Mouse (Mus musculus) mouse trophoblast stem cell (cell line): Measurements from ENCODE around the gene Sucnr1.
"Not testable (repeated sequence)": the region's sequence is repeated elsewhere in the genome, so short reads cannot be mapped to it uniquely, and the experiment has no call there.

Experiments used
- in situ Hi-C, 2 experiments: fragments of 300-500 bp; cut with MseI, MboI; formaldehyde crosslinking; loops; 2 replicates in 1 of 2; 3 replicates in 1 of 2; pipeline ENCODE4 v1.15.1; 2025

Gene Sucnr1

DNA sequence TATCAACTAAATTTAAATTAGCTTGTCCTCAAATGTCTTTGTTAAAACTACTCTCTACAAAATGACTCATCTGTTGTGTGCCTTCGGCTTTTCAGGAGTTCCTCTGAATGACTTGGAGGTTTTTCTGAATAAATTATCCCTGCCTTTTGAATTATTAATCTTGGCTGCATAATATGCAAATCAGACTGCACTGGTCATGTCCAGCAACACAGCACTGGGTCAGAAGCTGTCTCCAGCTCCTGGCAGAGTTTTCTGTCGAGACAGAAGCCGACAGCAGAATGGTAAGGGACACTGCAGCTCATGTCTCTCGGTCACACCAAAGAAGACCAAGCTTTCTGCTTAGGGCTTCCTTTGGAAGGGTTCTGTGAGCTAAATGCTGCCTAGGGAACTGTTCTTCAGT is at the start of gene Sucnr1:
TSS of gene Sucnr1 (plus strand) at position 222 of the 400 bp plus-strand sequence.
- in situ Hi-C loops, result no loop called here

DNA sequence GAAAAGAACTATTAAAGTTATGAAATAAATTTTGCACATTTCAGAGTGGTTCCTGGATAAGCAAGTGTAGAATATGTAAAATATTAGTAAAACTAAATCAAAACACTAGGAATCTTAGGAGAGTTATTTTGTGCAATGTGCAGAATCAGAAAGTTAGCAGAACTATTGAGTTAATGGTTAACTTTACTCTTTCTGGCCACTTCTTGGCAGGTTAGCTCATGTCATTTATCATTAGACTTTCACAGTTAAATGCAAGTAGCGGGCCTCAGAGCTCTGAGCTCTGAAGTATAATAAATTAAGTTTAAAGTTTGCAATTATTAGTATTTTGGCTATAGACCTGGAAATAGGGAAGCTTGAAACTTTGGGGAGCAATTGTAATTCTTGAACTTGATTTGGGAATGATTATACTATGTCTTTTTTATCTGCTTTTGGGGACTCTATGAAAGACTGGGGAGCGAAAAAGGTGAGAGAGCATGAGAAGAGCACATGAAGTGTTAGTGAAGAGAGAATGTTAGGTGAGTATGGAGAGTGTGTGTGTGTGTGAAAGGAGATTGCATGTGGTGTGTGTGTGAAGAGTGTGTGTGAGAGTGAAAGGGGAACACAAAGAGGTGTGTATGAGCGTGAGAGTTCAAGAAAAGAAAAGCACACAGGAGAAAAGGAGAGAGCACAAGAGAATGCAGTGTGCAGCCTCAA is 35.3 kb upstream of the Sucnr1 start:
- in situ Hi-C loops, result no loop called here

DNA sequence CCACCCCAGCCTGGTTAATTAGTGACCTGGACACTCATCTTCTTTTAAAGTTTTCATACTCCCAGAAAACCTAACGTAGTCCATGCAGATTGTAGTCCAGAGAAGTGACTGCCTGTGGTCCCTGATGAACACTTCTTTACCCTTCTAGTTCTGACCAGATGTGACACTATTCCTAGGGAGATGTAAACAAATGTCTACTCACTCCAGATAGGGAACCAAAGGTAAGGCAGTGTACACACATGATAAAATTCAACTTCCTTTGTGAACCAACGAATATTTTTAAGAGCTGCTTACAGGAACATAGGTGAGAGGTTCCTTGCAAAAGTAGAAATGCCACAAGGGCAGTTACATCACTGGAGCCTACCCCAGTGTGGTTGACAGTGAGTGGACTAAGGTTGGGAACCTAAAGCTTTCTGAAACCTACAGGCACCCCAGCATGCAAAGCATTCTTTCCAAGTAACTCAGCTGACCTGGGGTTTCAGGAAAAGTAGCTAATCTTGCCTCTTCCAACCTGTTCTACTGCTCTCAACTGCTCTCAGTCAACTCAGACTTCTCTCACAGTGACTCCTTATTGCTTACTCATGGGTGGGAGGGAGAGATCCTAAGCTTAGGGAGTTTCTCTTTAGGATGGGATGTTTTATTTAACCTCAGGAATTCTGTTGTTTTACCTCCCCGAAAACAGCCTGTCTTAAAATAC is 28.3 kb upstream of the Sucnr1 start:
- in situ Hi-C loops, result loop anchor here in 1 of 2 experiments (10.0 kb wide), 1 partner anchor 179 kb away; no protein-coding TSS in a partner anchor

DNA sequence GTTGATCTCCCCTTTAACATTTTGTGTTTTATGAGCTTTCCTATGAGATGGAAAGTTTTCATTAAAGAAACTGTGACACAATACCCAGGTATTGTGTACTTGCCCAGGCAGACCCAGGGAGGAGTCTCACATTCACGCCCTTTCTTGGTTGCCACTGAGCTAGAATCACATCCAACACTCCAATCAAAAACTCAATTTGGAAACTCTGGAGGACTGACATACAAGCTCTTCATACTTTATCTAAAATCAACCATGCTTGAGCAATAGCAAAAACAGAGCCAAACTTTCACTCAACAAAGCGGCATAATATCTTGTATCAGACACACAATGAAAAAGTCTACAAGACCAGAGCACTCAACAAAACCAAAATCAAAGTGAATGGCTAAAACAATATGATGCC is 27.7 kb upstream of the Sucnr1 start:
- in situ Hi-C loops, result loop anchor here in 1 of 2 experiments (10.0 kb wide), 1 partner anchor 179 kb away; no protein-coding TSS in a partner anchor

DNA sequence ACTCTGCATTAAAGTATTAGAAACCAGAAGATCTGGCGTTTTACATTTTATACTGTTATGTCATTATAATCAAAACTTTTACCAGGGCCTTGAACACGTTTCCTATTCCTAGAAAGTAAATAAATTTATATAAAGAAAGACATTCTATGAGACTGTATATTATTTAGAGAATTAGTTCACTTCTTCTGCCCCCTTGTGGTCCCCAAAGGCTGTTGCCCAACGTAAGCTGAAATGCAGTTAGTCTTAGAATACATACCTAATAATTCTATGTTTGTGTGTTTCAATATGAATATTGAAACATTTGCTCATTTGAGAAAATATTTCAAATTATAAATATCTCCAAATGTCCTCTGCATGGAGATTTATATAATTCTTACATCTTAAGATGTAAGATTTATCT is 25.2 kb upstream of the Sucnr1 start:
- in situ Hi-C loops, result loop anchor here in 1 of 2 experiments (10.0 kb wide), 1 partner anchor 182 kb away; no protein-coding TSS in a partner anchor

DNA sequence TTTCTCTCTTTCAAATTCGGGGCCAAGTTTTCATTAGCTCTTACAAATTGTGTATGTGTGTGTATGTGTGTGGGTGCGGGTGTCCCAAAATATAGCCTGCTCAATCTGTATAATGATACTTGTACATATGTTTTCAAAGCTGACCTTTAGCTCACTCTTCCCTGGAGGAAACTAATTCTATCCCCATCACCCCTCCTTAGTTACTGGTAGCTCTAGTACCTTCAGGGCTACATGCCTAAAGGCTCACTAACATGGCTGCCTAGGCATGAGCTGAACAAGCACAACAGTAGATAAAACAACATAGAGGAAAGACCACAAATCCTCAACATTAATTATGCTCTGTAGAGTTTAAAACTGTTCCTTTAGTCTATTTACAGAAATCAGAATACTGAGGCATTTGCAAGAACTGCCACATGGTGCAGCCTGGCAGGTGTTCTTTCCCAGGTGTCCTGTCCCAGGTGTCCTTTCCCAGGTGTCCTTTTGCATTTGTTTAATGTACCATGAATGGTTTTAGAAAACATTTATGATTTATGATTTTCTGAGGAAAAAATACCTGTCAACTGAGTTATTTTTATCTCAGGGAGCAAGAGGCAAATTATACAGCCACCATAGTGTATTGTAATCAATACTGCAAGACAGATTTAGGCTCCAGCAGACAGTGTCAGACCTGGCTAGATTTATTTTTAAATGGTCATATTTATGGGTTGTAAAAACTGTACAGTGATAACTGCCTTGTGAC is 24.4 kb upstream of the Sucnr1 start:
- in situ Hi-C loops, result loop anchor here in 1 of 2 experiments (10.0 kb wide), 1 partner anchor 182 kb away; no protein-coding TSS in a partner anchor

DNA sequence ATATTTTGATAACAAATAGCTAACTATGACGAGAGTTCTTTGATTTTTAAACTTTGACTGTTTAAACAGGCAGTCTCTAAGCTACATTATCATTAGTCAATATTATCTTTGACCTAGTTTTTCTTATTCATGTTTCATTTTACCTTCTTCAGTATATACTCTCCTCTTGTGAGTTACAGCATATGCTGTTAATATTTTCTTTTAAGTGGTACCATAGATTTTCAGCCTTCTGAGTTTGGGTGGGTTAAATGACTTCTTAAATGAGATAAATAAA is 23.9 kb upstream of the Sucnr1 start:
- in situ Hi-C loops, result loop anchor here in 1 of 2 experiments (10.0 kb wide), 1 partner anchor 183 kb away; no protein-coding TSS in a partner anchor

DNA sequence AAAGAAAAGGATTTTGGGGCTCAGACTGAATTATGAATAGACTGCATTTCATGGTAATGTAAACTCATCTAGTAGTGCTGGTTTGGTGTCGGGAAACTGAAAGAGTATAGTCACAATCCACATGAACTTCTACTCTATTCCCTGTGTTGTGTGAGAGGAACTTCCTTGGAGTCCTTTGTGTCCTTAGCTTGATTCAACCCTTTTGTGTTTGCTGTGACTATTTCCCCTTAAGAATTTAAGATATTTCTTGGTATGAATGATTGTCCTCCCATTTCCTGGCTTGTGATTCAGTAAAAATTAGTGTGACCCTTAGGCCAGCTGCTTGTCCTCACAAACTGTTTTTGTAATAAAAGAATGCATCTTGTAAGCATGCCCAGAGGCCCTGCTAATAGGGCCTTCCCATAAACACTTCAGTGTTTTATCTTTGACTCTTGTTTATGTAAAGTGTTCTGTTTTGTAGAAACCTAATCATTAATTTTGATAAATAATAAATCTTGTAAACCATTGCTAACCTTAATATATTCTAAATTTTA is 2.7 kb upstream of the Sucnr1 start:
- in situ Hi-C loops, result no loop called here

DNA sequence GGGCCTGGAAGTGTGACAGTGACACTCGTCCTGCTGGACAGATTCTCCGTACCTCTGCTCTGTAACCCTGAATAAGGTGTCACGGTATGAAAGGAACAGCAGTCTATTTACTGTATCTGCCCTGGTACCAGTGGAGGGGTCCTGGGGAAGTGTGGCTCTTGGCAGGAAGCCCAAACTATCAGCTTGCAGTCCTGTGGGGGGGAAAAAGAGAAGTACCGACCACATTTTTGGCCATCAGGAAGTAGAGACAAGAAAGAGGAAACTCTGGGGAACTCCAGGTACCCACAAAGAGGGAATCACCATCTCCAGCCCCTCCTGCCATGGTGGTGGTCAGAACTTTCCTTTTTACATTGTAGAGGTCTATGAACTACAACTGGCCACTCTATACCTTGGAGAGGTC is 1.1 kb upstream of the Sucnr1 start:
- in situ Hi-C loops, result no loop called here

DNA sequence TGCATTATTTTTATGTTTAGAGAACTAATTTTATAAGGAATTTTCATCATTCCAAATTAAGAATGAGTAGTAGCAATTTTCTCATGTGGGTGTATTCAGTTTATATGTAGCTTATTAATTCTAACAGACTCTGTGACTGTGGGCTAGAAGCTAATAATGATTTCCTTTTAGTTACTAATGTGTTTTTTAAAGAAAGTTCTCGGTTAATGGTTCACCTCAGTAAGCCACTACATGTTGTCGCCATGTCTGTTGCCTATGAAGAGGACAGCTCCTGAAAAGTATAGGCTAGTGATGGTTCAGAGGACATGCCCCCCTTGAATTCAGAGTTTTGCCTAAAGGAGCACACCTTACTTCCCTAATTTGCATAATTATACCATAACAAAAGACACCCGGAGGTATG is 1.1 kb downstream of the Sucnr1 start:
- in situ Hi-C loops, result no loop called here

DNA sequence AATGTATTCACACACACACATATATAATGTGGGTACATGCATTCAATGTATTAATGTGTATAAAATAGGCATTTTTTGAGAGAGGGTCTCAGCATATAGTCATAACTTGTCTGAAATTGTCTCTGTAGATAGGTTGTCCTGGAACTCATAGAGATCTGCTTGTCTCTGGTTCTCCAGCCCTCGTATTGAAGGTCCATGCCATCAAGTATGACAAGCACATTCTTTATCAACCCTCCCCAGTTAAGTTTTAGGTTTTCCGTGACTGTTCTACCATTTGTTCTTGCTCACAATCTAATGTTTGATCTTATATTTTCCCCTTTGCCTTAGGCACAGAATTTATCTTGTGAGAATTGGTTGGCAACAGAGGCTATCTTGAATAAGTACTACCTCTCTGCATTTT is 4.1 kb downstream of the Sucnr1 start:
- in situ Hi-C loops, result no loop called here

DNA sequence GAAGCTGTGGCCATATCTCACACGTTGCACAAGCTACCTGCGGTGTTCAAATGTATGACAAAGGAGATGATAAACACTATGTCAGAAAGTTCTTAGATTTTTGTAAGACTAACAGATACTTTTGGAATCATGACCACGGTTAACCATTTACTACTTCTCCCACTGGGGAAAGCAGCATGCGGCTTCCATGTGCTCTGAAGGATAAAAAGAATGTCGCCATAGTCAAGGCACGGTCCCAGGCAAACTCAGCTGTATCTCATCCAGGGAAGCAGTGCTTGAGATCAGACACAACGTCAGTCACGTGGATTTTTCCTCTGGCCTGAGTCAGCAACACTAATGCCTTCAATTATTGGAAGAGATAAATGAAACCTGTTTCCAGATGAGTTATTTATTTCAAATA is 9.7 kb downstream of the Sucnr1 start:
- in situ Hi-C loops, result no loop called here

DNA sequence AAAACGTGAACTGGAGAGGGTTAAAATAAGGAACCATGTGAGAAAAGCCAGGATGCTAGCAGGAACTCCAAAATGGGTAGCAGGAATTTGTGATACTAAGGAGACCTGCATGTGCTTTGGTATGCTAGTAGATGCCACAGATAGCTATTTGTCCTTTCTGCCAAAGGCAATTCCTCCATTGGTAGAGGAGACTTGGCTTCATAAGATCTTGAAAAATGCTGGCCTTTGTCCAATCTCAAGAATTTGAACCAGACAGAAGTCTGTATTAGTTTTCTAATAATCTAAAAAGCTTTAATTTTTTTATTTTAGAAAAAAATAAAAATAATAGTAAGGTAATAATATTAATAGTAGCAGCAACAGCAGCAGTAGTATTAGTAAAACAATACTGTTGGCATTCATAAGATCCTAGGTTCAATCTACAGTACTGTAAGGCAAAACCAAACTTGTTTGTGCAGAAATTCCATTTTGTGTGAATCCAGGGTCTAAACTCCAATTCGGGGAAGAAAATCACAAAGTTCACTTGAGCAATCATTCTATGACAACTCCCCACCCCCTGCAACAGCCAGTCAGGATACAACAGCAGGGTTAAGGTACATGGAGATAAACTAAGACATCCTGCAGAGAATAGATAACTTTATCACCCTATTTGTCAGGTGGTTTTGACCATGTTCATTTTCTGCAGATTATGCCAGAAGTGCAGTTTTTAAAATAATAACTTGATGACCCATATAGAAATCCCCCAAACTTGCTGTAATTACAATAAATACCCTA is 12.9 kb downstream of the Sucnr1 start:
- in situ Hi-C loops, result no loop called here

DNA sequence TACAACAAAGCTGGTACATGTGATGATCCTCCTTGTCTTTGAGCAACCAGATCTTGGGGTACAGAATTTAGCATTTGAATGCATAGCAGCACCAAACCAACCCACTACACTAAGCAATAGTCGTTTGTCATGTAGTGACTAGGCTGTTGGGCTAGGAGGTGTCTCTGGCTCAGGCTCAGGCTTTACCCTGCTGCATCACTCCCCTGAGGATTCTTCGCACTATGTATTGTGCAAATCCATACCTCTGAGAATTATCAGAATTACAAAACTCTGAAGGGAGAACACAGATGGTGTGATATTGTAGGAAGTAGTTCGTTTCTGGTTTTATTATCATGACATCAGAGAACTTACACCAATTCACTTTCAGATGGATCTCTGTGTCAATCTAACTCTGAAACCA is 15.3 kb downstream of the Sucnr1 start:
- in situ Hi-C loops, result no loop called here

DNA sequence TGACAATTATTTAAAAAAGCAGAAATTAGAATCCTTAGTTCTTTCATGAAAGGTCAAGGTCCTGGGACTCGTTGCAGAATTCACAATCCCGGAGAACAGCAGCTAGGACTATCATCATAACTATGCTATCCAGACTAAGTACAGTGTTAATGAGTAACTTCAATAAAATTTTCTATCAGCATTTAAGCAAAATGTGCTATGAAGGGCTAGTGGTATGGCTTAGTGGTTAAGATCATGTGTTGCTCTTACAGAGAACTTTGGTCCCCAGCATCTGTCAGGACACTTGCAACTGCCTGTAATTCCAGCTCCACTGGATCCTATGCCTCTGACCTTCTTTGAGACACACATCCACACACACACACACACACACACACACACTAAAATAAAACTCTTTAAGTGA is 15.8 kb downstream of the Sucnr1 start:
- in situ Hi-C loops, result no loop called here

DNA sequence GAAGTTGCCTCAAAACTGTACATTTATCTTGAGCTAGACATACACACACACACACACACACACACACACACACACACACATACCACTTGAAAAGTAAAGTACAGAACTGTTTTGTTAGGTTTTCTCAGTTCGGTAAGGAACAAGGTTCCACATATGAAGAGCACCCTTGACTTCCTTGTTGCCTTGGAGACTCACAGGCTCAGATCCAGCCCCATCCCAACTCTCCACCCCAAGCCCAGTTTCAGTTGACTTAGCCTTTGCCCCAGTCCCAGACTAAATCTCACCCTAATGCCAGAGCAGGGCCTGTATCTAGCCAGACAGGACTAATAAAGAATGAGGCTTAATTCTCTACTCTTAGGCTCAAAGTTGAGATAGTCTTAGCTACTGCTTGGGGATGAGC is 16.9 kb downstream of the Sucnr1 start:
- in situ Hi-C loops, result no loop called here

DNA sequence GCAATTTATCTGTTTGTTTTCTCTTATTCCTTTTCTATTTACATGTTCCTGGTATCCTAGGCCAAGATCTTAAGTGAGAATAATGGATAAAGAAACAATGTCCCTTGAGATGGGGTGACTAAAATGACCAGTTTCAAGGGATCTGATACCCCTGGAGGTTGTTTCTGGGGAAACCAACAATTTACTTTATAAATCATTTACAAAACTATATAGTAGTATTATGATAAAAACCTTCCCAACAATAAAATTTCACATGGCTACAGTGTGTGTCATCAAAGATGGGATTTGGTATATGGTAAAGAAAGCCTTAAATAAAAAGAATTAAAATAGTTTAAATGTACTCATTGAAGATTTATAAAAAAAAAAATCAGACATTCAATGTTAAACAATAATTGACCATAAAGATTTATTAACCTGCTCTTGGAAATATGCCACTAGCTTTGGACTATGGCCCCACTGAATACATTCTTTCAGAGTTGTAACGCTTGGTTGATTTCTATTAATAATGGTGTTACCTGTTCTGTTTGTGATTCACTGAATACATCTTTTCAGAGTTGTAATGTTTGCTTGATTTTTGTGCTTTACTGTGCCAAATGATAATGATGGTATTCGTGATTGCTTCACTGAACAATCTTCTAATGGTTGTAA is 22.9 kb downstream of the Sucnr1 start:
- in situ Hi-C loops, result no loop called here

DNA sequence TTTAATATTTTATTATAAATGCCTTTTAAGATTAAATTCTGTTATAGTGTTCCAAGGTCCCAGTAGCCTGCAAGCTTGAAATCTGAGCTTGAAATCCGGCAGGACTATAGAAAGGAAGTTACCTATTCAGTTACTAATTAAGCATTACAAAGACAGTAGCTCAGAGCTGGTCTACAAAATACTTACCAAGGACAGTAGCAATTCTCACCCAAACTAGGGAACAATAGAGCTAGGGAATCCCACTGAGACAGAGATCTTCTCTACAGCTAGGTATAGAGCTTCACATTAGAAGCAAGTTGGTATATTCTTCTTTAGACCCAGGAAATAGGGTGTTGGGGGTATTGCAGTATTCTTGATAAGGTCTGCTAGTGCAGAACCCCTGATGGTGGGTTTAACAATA is 24.8 kb downstream of the Sucnr1 start:
- in situ Hi-C loops, result not testable (repeated sequence)

DNA sequence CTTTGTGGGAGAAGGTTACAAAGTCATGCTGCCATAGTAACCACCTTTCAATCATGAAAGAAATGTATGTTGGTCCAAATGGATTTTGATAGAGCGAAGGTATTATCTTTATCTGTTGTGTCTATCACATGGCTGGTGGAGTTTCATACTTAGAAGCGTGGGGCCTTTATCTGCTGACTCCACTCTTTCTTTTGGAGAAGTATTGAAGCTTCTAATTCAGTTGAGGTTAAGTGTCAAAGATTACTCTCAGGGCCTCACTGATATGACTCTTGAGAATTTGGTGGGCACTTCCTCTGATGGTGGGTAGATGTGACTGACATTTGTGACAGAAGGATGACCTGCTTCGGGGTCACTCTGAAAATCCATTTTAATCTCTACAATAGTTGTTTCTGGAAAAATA is 26.1 kb downstream of the Sucnr1 start:
- in situ Hi-C loops, result no loop called here

DNA sequence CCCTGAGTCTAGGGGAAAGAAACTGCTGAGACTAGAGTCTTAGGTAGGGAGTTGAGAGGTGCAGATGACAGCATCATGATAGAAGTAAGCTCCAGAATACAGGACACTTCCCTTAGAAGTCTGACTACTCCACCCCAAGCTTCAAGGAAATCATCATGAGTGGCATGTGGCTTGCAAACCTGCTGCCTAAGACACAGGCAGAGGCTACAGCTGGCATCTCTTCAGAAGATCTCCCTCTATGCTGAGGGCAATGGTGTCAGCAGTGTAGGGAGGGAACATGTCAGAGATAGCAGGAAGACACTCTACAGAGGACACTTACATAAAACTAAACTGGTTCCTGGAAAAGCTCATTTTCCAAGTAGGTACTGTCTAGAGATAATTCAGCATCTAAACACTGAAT is 27.1 kb downstream of the Sucnr1 start:
- in situ Hi-C loops, result no loop called here

DNA sequence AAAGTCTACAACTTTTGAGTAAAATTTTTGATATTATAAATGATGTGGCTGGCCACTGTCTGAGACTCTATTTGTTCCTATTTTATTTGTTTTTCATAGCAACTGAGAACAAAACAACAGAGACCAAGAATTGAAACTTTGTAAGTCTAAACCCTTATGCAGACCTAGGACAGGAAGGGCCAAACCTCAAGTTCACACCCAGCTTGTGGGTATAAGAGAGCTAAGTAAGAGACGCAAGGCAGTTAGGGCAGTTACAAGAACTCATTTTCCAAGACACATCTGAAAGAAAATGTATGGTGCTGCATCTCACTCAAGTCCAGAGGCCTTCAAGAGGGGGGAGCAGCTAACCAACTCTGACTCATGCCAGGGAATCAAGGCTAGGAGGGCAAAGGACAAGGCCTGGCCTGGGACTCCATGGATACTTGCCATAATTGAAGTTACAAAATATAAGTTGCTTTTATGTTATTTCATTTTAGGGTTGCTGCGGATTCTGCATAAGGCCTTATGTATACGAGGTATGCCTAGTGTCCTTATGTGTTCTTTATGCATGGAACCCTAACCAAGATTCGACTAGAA is 29.6 kb downstream of the Sucnr1 start:
- in situ Hi-C loops, result no loop called here
